Mouse (Mus musculus): ENCODE data around the gene Crk. TPM values are rescaled to one million over a fixed set of nuclear protein-coding genes. Genes with fewer than 3 reads are reported as not detected.
"Not testable (repeated sequence)": the region's sequence is repeated elsewhere in the genome, so short reads cannot be mapped to it uniquely, and the experiment has no call there.

The Crk gene
- polyA plus RNA-seq, 1 experiment = 43.1 TPM

- Histone ChIP-seq H3K36me3 (ENCODE audit: control insufficient read depth, insufficient read depth, low read length) (peaks cover 8% of the 10 kb centered on the region), H3K27me3 (ENCODE audit: control insufficient read depth, insufficient read depth, low read length) (no peaks in the 10 kb centered on the region), H3K4me3 (ENCODE audit: extremely low read depth, insufficient read depth, insufficient read length) (no peak overlapping the region), H3K27ac (ENCODE audit: insufficient read depth, low read length) (no peak overlapping the region), H3K4me1 (ENCODE audit: control insufficient read depth, insufficient read depth, insufficient read length) (peaks cover 6% of the 10 kb centered on the region; the same call in 1 of the 2 replicates)
- 80% methylated on average over 2 of the region's 2 CpGs for WGBS
- no peak for DNase-seq (ENCODE audit: low read depth in 1 of 2, low spot score in 2 of 2)
- TF ChIP-seq CTCF (IDR thresholded peaks at IDR 0.05; ENCODE audit: extremely low read depth, insufficient read depth, insufficient read length, insufficient replicate concordance) = no peak
- no peak for TF ChIP-seq POLR2A (IDR thresholded peaks at IDR 0.05; ENCODE audit: low read depth, low read length)
Observed at GRCm38 (mm10) chr11:75684956-75685355, 5.9 kb downstream of the Crk start.

GRCm38 (mm10) chr11:75687343-75687993 lies 8.4 kb downstream of the Crk start:
- H3K4me1 ChIP-seq (ENCODE audit: control insufficient read depth, insufficient read depth, insufficient read length) = no peaks in the 10 kb centered on the region
- H3K27ac ChIP-seq (ENCODE audit: insufficient read depth, low read length) = no peak overlapping the region
- no peaks in the 10 kb centered on the region for H3K27me3 ChIP-seq (ENCODE audit: control insufficient read depth, insufficient read depth, low read length)
- DNase-seq (ENCODE audit: low read depth in 1 of 2, low spot score in 2 of 2) = no peak
- 56% methylated on average over 2 of the region's 2 CpGs for WGBS
- peaks cover 11% of the 10 kb centered on the region for H3K36me3 ChIP-seq (ENCODE audit: control insufficient read depth, insufficient read depth, low read length)
- TF ChIP-seq CTCF (IDR thresholded peaks at IDR 0.05; ENCODE audit: extremely low read depth, insufficient read depth, insufficient read length, insufficient replicate concordance) (no peak), POLR2A (IDR thresholded peaks at IDR 0.05; ENCODE audit: low read depth, low read length) (no peak)
- H3K4me3 ChIP-seq (ENCODE audit: extremely low read depth, insufficient read depth, insufficient read length) = no peak overlapping the region

- TF ChIP-seq POLR2A (IDR thresholded peaks at IDR 0.05; ENCODE audit: low read depth, low read length) (no peak), CTCF (IDR thresholded peaks at IDR 0.05; ENCODE audit: extremely low read depth, insufficient read depth, insufficient read length, insufficient replicate concordance) (no peak)
- Histone ChIP-seq H3K4me3 (ENCODE audit: extremely low read depth, insufficient read depth, insufficient read length) (no peak overlapping the region), H3K27me3 (ENCODE audit: control insufficient read depth, insufficient read depth, low read length) (no peaks in the 10 kb centered on the region), H3K27ac (ENCODE audit: insufficient read depth, low read length) (no peak overlapping the region), H3K36me3 (ENCODE audit: control insufficient read depth, insufficient read depth, low read length) (peaks cover 13% of the 10 kb centered on the region), H3K4me1 (ENCODE audit: control insufficient read depth, insufficient read depth, insufficient read length) (no peaks in the 10 kb centered on the region)
- 83% methylated on average over 2 of the region's 2 CpGs for WGBS
- DNase-seq (ENCODE audit: low read depth in 1 of 2, low spot score in 2 of 2) = no peak
Observed at GRCm38 (mm10) chr11:75688132-75688531, 9.1 kb downstream of the Crk start.

GRCm38 (mm10) chr11:75689977-75690376 lies 10.9 kb downstream of the Crk start:
- no peak for TF ChIP-seq POLR2A (IDR thresholded peaks at IDR 0.05; ENCODE audit: low read depth, low read length)
- no peak for TF ChIP-seq CTCF (IDR thresholded peaks at IDR 0.05; ENCODE audit: extremely low read depth, insufficient read depth, insufficient read length, insufficient replicate concordance)
- H3K27me3 ChIP-seq (ENCODE audit: control insufficient read depth, insufficient read depth, low read length) = no peaks in the 10 kb centered on the region
- peaks cover 17% of the 10 kb centered on the region for H3K36me3 ChIP-seq (ENCODE audit: control insufficient read depth, insufficient read depth, low read length)
- WGBS = 76% methylated on average over 1 of the region's 1 CpGs
- no peak overlapping the region for H3K4me3 ChIP-seq (ENCODE audit: extremely low read depth, insufficient read depth, insufficient read length)
- H3K4me1 ChIP-seq (ENCODE audit: control insufficient read depth, insufficient read depth, insufficient read length) = no peaks in the 10 kb centered on the region
- DNase-seq (ENCODE audit: low read depth in 1 of 2, low spot score in 2 of 2) = no peak
- H3K27ac ChIP-seq (ENCODE audit: insufficient read depth, low read length) = no peak overlapping the region

GRCm38 (mm10) chr11:75691047-75691446 lies 12.0 kb downstream of the Crk start:
- DNase-seq (ENCODE audit: low read depth in 1 of 2, low spot score in 2 of 2) = no peak
- H3K27me3 ChIP-seq (ENCODE audit: control insufficient read depth, insufficient read depth, low read length) = no peaks in the 10 kb centered on the region
- peaks cover 17% of the 10 kb centered on the region for H3K36me3 ChIP-seq (ENCODE audit: control insufficient read depth, insufficient read depth, low read length)
- H3K4me1 ChIP-seq (ENCODE audit: control insufficient read depth, insufficient read depth, insufficient read length) = no peaks in the 10 kb centered on the region
- no peak overlapping the region for H3K27ac ChIP-seq (ENCODE audit: insufficient read depth, low read length)
- H3K4me3 ChIP-seq (ENCODE audit: extremely low read depth, insufficient read depth, insufficient read length) = no peak overlapping the region
- no peak for TF ChIP-seq CTCF (IDR thresholded peaks at IDR 0.05; ENCODE audit: extremely low read depth, insufficient read depth, insufficient read length, insufficient replicate concordance)
- no peak for TF ChIP-seq POLR2A (IDR thresholded peaks at IDR 0.05; ENCODE audit: low read depth, low read length)

- Histone ChIP-seq H3K4me1 (ENCODE audit: control insufficient read depth, insufficient read depth, insufficient read length) (no peaks in the 10 kb centered on the region), H3K27ac (ENCODE audit: insufficient read depth, low read length) (no peak overlapping the region), H3K27me3 (ENCODE audit: control insufficient read depth, insufficient read depth, low read length) (no peaks in the 10 kb centered on the region), H3K36me3 (ENCODE audit: control insufficient read depth, insufficient read depth, low read length) (peaks cover 31% of the 10 kb centered on the region), H3K4me3 (ENCODE audit: extremely low read depth, insufficient read depth, insufficient read length) (no peak overlapping the region)
- WGBS = 93% methylated on average over 5 of the region's 5 CpGs
- TF ChIP-seq CTCF (IDR thresholded peaks at IDR 0.05; ENCODE audit: extremely low read depth, insufficient read depth, insufficient read length, insufficient replicate concordance) (no peak), POLR2A (IDR thresholded peaks at IDR 0.05; ENCODE audit: low read depth, low read length) (no peak)
- no peak for DNase-seq (ENCODE audit: low read depth in 1 of 2, low spot score in 2 of 2)
Observed at GRCm38 (mm10) chr11:75693570-75693969, 14.5 kb downstream of the Crk start.

GRCm38 (mm10) chr11:75697464-75697863 lies 18.4 kb downstream of the Crk start:
- peaks cover 35% of the 10 kb centered on the region for H3K36me3 ChIP-seq (ENCODE audit: control insufficient read depth, insufficient read depth, low read length)
- H3K4me1 ChIP-seq (ENCODE audit: control insufficient read depth, insufficient read depth, insufficient read length); H3K27ac ChIP-seq (ENCODE audit: insufficient read depth, low read length); H3K4me3 ChIP-seq (ENCODE audit: extremely low read depth, insufficient read depth, insufficient read length); DNase-seq (ENCODE audit: low read depth in 1 of 2, low spot score in 2 of 2); H3K27me3 ChIP-seq (ENCODE audit: control insufficient read depth, insufficient read depth, low read length): not testable (repeated sequence)
- WGBS = 97% methylated on average over 3 of the region's 3 CpGs

Data from spleen, adult 2 months (tissue).